Mouse (Mus musculus) CH12.LX (cell line): ENCODE results near the gene Ctsw.

Experiments used
- MAX ChIP-seq: IDR thresholded peaks from 2 replicates; pipeline ENCODE4 v1.6.1; 2011; ENCODE audit warnings: low read length, improper control_type of control experiment
- POLR2A ChIP-seq: IDR thresholded peaks from 2 replicates; pipeline ENCODE4 v1.6.1; 2011; ENCODE audit warnings: low read depth, mild to moderate bottlenecking, improper control_type of control experiment, low read length
- RCOR1 ChIP-seq: conservative IDR thresholded peaks from 2 replicates; pipeline ENCODE4 v1.6.1; 2012; ENCODE audit warnings: low read depth, mild to moderate bottlenecking, inconsistent platforms, low read length, improper control_type of control experiment

DNA sequence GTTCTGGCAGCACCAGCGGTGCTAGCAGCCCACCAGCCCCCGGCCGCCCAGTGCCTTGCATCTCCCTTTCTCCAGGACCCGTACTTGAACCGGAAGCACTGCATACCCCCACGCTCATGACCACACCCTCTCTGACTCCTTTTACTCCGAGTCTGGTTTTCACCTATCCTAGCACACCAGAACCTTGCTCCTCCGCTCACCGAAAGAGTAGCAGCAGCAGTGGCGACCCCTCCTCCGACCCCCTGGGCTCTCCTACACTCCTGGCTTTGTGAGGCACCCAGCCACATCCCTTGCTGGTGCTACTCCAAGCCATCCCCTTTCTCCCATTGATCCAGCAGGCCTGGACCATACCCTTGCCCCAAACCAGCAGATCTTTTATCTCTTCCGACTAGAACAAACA lies 13.3 kb downstream of the Ctsw start:
- TF ChIP-seq POLR2A (no peak), RCOR1 (no peak), MAX (no peak)
